Mouse (Mus musculus): ENCODE data around the gene Dars.

GRCm38 (mm10) chr1:128417533-128417888 lies 343 bp upstream of the Dars start:
- TF ChIP-seq CTCF (IDR thresholded peaks at IDR 0.05; ENCODE audit: low read depth) (no peak), EP300 (IDR thresholded peaks at IDR 0.05; ENCODE audit: low read depth) (no peak)

Data from liver, postnatal 0 days (tissue).